Comparison of ENCODE assay signal across 8 mouse cellular contexts in genomic region chr10:54073641-54074203, GRCm38 (mm10). TPM values are rescaled to one million over a fixed set of nuclear protein-coding genes. Genes with fewer than 3 reads are reported as not detected.
DNase-seq lines count a peak whose midpoint lies in the region; ATAC-seq lines count a peak whose summit lies in the region.

No protein-coding gene starts in this region.

- DNase-seq in urinary bladder, adult 2 months (ENCODE audit: low spot score) = peak; percentile 25
- DNase-seq in urinary bladder, postnatal 25 days (ENCODE audit: low spot score) = no peak
- peak; percentile 54 for DNase-seq in forelimb bud, embryonic 11.5 days (ENCODE audit: low read depth, low spot score)
- peak; percentile 9 to 55 for DNase-seq in kidney, postnatal 25 days
- DNase-seq in thymus, postnatal 14 days = peak; percentile 67
- DNase-seq in right cerebral cortex, postnatal 25 days = no peak
- DNase-seq in left cerebral cortex, adult 9 months (ENCODE audit: low spot score in 2 of 2) = no peak

- 0 out of 2 replicates have a peak, but pooled peaks have one; percentile 3 for ATAC-seq in megakaryocyte progenitor cell, adult 5-6 weeks (replicated peaks; ENCODE audit: poor library complexity)

RNA-seq across cellular contexts. Expression of gene Man1a, which starts 2.7 kb away (rescaled TPM):
- polyA plus RNA-seq in urinary bladder, adult 2 months (2012; rRNA removed) = 48.9 and 50.9 TPM in 2 replicates
- 88.8 and 91.9 TPM in 2 replicates for total RNA-seq in megakaryocyte progenitor cell, adult 5-6 weeks (2015)
- total RNA-seq in megakaryocyte progenitor cell, adult 5-6 weeks (2017) = 58.2 and 75.7 TPM in 2 replicates

Comparison
In these comparisons a context has a peak if more than half of its experiments do, and no peak if none do; other contexts are left out.
1. DNase-seq: peak in urinary bladder, adult 2 months (single experiment), forelimb bud, embryonic 11.5 days (single experiment), kidney, postnatal 25 days (2 of 2) and thymus, postnatal 14 days (single experiment); none in urinary bladder, postnatal 25 days (single experiment), right cerebral cortex, postnatal 25 days (single experiment) and left cerebral cortex, adult 9 months (0 of 2).